Mouse (Mus musculus): ENCODE results near the gene B230217C12Rik.

Gene B230217C12Rik
- long read RNA-seq, experiment 1, partial matches to known transcripts, result 0 of 5 reads
- long read RNA-seq, experiment 1, other reads (novel, unspliced or antisense), result 2 of 5 reads
- long read RNA-seq, experiment 2, partial matches to known transcripts, result 1 of 4 reads
- long read RNA-seq, experiment 2, other reads (novel, unspliced or antisense), result 1 of 4 reads

- intact Hi-C loops (cut with DNase I), result no loop called here
Measured at GRCm38 (mm10) chr11:97840539-97840954, at the start of gene B230217C12Rik. B230217C12Rik (plus strand) TSS chr11:97840780.

GRCm38 (mm10) chr11:97793165-97793564 lies 47.4 kb upstream of the B230217C12Rik start:
- intact Hi-C loops (cut with DNase I), result no loop called here

DNA sequence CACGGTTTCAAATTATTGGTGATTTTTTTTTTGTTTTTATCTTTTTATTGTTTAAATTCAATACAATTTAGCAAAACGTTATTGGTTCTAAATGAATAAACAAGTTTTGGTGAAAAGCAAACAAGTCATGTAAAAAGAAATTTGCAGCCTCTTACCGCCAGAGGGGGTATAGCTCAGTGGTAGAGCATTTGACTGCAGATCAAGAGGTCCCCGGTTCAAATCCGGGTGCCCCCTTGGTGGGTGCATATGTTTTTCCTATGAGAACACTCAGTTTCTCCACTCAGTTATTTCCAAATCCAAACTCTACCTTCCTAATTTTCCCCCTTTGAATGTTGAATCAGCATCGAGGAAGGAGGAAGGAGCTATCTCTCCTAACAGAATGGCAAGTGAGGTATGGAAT lies 43.7 kb upstream of the B230217C12Rik start:
- intact Hi-C loops (cut with DNase I), result loop anchor here (2.0 to 5.0 kb wide), 3 partner anchors 40 to 190 kb away; partner anchors contain the start of genes Fbxo47 and Plxdc1

- intact Hi-C loops (cut with DNase I), result loop anchor here (2.0 to 5.0 kb wide), 3 partner anchors 40 to 190 kb away; partner anchors contain the start of genes Fbxo47 and Plxdc1
Measured at GRCm38 (mm10) chr11:97797369-97798082, 43.1 kb upstream of the B230217C12Rik start.

GRCm38 (mm10) chr11:97798083-97798435 lies 42.5 kb upstream of the B230217C12Rik start:
- intact Hi-C loops (cut with DNase I), result loop anchor here (5.0 kb wide), 2 partner anchors 39 to 189 kb away; partner anchors contain the start of gene Plxdc1

DNA sequence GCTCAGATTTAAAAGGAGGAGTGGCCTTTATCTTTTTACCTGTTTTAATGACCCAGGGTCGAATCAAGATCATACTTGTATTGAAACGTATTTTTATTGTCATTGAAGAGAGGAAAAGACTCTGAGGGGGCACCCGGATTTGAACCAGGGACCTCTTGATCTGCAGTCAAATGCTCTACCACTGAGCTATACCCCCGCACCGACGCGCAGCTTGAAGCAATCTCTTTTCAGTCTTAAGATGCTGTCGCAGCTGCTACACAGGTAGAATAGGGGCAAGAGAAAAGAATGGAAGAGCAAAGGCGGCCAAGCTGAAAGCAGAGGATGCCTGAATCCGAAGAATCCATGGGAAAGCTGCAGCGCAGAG lies 41.8 kb upstream of the B230217C12Rik start, which contains the start of gene Lasp1:
Gene Lasp1 (plus strand): TSS at position 219 of the 364 bp plus-strand sequence.
- intact Hi-C loops (cut with DNase I), result loop anchor here (5.0 kb wide), 2 partner anchors 39 to 189 kb away; partner anchors contain the start of gene Plxdc1

DNA sequence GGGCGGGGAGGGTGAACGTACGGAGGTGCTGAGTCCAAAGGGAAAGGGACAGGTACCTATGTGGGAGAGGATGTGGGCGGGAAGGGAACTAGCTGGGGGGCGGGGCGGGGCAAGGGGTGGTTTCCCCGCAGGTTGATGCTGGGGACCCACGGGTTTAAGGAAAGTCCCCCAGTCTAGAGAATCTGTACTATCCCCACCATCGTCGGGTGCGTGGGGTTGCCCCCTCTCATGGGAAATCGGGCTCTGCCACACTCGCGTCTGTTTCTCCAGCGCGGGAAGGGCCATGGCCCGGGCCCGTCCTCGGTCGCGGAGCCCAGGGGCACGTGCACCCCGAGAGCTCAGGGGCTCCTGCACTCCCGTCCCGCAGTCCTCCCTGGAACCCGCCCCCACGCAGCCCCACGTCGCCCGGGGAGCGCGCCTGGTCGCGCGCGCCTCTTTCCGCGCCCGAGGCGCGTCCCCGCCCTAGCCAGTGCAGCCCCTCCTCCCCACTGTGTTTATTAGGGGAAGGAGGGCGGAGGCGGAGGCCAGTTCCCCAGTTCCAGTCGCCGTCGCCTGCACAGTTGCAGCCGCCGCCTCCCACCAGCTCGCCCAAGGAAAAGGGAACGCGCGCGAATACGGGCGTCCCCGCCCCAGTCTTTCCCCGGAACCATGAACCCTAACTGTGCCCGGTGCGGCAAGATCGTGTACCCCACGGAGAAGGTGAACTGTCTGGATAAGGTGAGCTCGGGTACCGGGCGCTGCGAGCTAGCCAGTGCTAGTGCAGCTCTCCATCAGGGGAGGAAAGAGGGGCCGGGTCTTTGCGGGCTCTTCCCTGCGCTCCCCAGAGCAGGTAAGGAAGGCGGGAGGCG lies 41.2 kb upstream of the B230217C12Rik start:
- intact Hi-C loops (cut with DNase I), result loop anchor here (5.0 kb wide), 2 partner anchors 38 to 188 kb away; partner anchors contain the start of gene Plxdc1

GRCm38 (mm10) chr11:97799994-97800690 lies 40.4 kb upstream of the B230217C12Rik start:
- intact Hi-C loops (cut with DNase I), result loop anchor here (5.0 kb wide), 2 partner anchors 37 to 187 kb away; partner anchors contain the start of gene Plxdc1

- intact Hi-C loops (cut with DNase I), result no loop called here
Measured at GRCm38 (mm10) chr11:97800691-97801408, 39.7 kb upstream of the B230217C12Rik start.

- intact Hi-C loops (cut with DNase I), result no loop called here
Measured at GRCm38 (mm10) chr11:97801409-97802193, 39.0 kb upstream of the B230217C12Rik start.

GRCm38 (mm10) chr11:97802194-97802470 lies 38.4 kb upstream of the B230217C12Rik start:
- intact Hi-C loops (cut with DNase I), result no loop called here

DNA sequence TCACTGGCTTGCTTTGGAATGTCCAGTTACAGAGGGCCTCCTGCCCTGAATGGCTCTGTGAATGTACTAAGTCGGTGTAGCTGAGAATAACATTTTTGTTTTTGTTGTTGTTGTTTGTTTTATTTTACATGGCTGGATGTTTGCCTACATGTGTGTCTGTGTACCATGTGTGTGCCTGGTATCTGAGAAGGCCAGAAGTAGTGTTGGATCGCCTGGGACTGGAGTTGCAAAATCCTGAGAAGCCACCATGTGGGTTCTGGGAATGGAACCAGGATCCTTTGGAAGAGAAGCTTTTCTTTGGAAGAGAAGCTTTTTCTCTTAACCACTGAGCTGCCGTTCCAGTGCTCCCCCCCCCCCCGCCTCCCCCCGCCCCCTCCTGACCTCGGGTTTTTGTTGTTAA lies 38.1 kb upstream of the B230217C12Rik start:
- intact Hi-C loops (cut with DNase I), result no loop called here

DNA sequence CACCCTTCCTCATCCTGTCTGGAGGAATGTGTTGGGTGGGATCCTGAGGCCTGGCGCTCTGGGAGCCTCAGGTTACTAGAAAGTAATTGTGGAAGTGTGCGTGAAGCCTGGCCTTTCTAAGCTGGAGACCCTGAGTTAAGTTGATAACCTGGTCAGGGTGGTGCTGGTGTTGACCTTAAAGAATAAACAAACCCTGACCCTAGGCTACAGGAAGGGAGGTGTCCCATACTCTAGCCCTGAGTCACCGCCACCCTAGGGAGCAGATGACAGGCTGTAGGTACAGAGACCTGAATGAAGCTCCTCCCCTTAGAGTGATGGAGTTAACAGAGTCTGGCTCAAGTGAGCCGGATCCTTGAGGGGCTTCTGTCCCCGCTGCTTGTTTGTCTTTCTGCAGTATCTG lies 36.7 kb upstream of the B230217C12Rik start:
- intact Hi-C loops (cut with DNase I), result no loop called here

DNA sequence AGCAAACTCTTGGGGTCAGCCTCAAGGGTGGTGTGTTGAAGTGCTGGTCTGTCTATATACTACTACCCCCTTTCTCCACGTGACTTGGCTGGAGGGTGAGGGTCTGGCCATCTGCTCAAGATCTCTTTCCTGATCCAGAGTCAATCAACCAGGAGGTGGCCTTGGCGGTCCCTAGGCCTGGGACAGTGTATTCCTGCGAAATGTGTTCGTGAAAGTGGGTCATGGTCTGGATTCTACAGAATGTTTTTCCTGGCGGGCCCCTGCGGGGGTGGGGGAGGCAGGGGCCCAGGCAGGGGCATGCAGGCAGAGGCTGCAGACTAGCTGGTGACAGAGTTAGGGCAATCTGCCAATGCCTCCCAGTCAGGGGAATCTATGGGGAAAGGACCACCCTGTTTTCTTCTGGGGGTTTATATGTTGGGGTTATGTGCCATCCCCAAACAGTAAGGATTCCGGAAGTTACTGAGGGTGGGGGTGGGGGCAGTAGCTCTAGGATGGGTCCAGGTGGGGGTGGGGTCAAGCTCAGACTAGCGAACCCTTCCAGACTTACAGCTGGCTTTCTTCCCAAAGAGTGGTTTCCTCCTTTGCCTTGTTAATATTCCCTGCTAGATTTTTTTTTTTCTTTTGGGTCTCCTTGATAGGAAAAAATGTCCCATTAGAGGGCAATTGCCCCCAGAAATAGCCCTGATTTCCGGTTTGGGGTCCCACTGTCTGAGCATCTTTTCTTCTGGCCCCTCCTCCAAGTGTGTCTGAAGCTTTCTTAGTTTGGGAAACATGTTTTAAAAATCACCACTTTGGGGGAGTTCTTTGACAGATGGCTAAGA lies 35.5 kb upstream of the B230217C12Rik start:
- intact Hi-C loops (cut with DNase I), result no loop called here

DNA sequence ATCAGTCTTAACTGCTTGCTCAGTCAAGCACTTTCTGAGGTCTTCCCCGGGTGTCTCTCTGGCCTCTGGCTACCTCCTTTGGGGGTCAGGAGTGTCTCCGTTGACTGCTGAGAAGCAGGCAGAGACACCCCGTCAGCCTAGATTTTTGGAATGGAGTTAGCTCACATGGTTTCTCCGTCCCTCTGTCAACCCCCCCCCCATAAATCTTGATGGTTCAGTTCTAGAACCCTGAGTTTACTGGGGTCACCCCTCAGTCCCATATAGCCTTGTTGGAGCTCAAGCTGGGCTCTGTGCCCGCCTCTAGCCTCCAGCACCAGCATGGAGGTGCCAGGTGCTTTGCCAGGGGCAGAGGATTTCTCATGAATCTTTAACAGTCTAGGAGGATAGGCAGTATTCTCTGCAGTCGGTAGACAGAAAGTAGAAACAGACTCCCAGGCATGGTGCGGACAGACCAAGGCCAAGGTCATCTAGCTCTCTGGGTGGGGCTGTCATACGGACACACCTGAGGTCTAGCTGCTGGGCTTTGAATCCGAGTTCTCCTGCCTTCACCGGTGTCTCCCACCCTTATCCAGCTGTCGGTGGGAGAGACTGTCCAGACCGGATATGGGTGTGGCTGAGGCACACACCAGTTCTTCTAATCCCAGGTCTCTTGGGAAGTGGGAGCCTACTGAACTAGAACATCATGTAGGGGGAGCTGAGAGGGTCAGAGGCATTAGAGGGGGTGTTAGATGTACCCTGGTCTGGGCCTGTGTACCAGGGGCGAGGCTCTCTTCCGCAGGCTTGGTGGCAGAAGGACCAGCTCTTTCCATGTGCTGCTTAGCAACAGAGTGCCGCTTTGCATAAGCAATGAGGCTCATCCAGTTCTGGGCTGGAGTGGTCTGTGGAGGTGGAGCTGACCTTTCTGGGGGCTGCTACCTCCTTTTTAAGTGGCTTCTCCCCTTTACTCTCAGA lies 34.6 kb upstream of the B230217C12Rik start:
- intact Hi-C loops (cut with DNase I), result no loop called here

DNA sequence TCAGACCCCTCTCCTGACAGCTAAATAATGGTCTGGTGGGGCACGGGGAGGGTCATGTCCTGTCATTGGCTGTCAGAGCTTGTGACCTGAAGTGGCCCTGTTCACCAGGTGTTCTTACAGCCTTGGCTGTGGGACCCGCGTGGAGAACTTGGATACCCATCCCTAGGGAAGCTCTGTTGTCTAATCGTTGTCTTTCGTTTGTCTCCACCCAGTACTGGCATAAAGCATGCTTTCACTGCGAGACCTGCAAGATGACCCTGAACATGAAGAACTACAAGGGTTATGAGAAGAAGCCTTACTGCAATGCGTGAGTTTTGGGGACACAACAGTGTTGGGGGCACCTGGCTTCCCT lies 34.0 kb upstream of the B230217C12Rik start:
- intact Hi-C loops (cut with DNase I), result no loop called here

GRCm38 (mm10) chr11:97807626-97808025 lies 33.0 kb upstream of the B230217C12Rik start:
- intact Hi-C loops (cut with DNase I), result no loop called here

DNA sequence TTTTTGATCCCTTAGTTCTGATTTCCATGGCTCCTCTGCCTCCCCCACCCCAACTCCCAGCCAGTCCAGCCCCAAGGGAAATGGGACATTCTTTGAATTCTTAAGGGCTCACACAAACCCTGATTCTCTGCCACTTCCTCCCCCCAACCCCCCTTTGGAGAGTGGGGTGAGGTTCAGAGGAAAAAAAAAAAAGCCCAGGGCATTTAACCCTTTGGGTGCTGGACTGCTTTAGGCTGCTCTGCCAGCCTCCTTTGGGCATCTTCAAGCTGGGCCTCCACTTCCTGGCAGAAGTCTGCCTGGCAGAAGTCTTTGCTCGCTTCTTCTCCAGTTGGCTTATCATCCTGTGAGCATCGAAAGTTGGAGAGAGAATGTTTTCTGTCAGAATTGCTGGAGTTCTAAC lies 32.5 kb upstream of the B230217C12Rik start:
- intact Hi-C loops (cut with DNase I), result no loop called here
